Mouse (Mus musculus) C2C12 (cell line): ENCODE data around the gene Fryl. TPM values are rescaled to one million over a fixed set of nuclear protein-coding genes. Genes with fewer than 3 reads are reported as not detected.

Experiments used
- H3K27me3 ChIP-seq: one replicate; pipeline ENCODE4 v1.6.1; 2011; ENCODE audit not compliant: control insufficient read depth, insufficient read depth, insufficient read length
- H3K36me3 ChIP-seq: one replicate; pipeline ENCODE4 v1.6.1; 2011; ENCODE audit not compliant: control insufficient read depth, insufficient read depth
- H3K4me3 ChIP-seq: one replicate; pipeline ENCODE4 v1.5.1; 2011; ENCODE audit warnings: mild to moderate bottlenecking, control low read depth; ENCODE audit not compliant: poor library complexity, insufficient read depth, severe bottlenecking
- H3K79me2 ChIP-seq: one replicate; pipeline ENCODE4 v1.6.1; 2011; ENCODE audit not compliant: control insufficient read depth, insufficient read depth
- H3K79me3 ChIP-seq: one replicate; pipeline ENCODE4 v1.6.1; 2011; ENCODE audit warnings: low read depth, control low read depth
- H3ac ChIP-seq: one replicate; pipeline ENCODE3; 2011; ENCODE audit warnings: low read depth; ENCODE audit not compliant: control insufficient read depth, insufficient read length
- CEBPB ChIP-seq: IDR thresholded peaks from one replicate; pipeline ENCODE4 v1.6.1; 2011; ENCODE audit warnings: low read depth, mild to moderate bottlenecking, control low read depth, moderate library complexity
- CTCF ChIP-seq: IDR thresholded peaks from one replicate; pipeline ENCODE4 v1.5.1; 2011; ENCODE audit not compliant: control insufficient read depth, insufficient read depth, insufficient read length
- FOSL1 ChIP-seq: IDR thresholded peaks from one replicate; pipeline ENCODE4 v1.8.0; 2011; ENCODE audit warnings: mild to moderate bottlenecking, low read length; ENCODE audit not compliant: poor library complexity, insufficient read depth, severe bottlenecking
- MAX ChIP-seq: IDR thresholded peaks from one replicate; pipeline ENCODE4 v1.6.1; 2011; ENCODE audit warnings: mild to moderate bottlenecking, control low read depth
- MYOD1 ChIP-seq: IDR thresholded peaks from one replicate; pipeline ENCODE4 v1.6.1; 2011; ENCODE audit warnings: low read depth; ENCODE audit not compliant: control insufficient read depth, insufficient read length
- MYOG ChIP-seq: IDR thresholded peaks from one replicate; pipeline ENCODE4 v1.6.1; 2011; ENCODE audit not compliant: control insufficient read depth, insufficient read length; ENCODE audit errors: extremely low read depth
- USF1 ChIP-seq: IDR thresholded peaks from one replicate; pipeline ENCODE4 v1.6.1; 2011; ENCODE audit warnings: low read depth, mild to moderate bottlenecking, control low read depth, moderate library complexity
- polyA plus RNA-seq: library from polyadenylated mRNA; unstranded; fragments of >200 nt; fragmentation: generic; extraction: Trizol; gene quantifications from one replicate; pipeline ENCODE4 v1.2.1, GENCODE M21; 2012; ENCODE audit warnings: missing spikeins

Gene Fryl
- polyA plus RNA-seq, 1 experiment: 13.2 TPM

- H3K27me3 ChIP-seq: no peaks in the 10 kb centered on the region
- no peak overlapping the region for H3ac ChIP-seq
- H3K79me2 ChIP-seq: no peaks in the 10 kb centered on the region
- H3K4me3 ChIP-seq: no peak overlapping the region
- TF ChIP-seq MAX: no peak
- no peak for TF ChIP-seq MYOD1
- TF ChIP-seq CTCF: no peak
- TF ChIP-seq FOSL1: no peak
- no peak for TF ChIP-seq MYOG
- TF ChIP-seq USF1: no peak
- no peak for TF ChIP-seq CEBPB
- H3K79me3 ChIP-seq: no peaks in the 10 kb centered on the region
- no peaks in the 10 kb centered on the region for H3K36me3 ChIP-seq
Measured at GRCm38 (mm10) chr5:73129871-73130270, 126.5 kb downstream of the Fryl start.

- Histone ChIP-seq H3K36me3 (peaks cover 13% of the 10 kb centered on the region), H3K4me3 (no peak overlapping the region), H3ac (no peak overlapping the region), H3K79me2 (no peaks in the 10 kb centered on the region), H3K27me3 (no peaks in the 10 kb centered on the region), H3K79me3 (no peaks in the 10 kb centered on the region)
- TF ChIP-seq MYOG (no peak), MAX (no peak), FOSL1 (no peak), CEBPB (no peak)
Measured at GRCm38 (mm10) chr5:73119969-73120725, 136.3 kb downstream of the Fryl start.

GRCm38 (mm10) chr5:73119524-73119923 is 136.9 kb downstream of the Fryl start:
- Histone ChIP-seq H3K79me2 (no peaks in the 10 kb centered on the region), H3ac (no peak overlapping the region), H3K79me3 (no peaks in the 10 kb centered on the region), H3K27me3 (no peaks in the 10 kb centered on the region), H3K36me3 (peaks cover 13% of the 10 kb centered on the region), H3K4me3 (no peak overlapping the region)
- TF ChIP-seq MYOG: no peak
- TF ChIP-seq FOSL1: no peak
- TF ChIP-seq CEBPB: no peak
- TF ChIP-seq MAX: no peak
- TF ChIP-seq CTCF: no peak
- TF ChIP-seq MYOD1: no peak
- TF ChIP-seq USF1: no peak

- no peak overlapping the region for H3ac ChIP-seq
- H3K79me2 ChIP-seq: no peaks in the 10 kb centered on the region
- peaks cover 11% of the 10 kb centered on the region for H3K36me3 ChIP-seq
- no peak overlapping the region for H3K4me3 ChIP-seq
- H3K79me3 ChIP-seq: no peaks in the 10 kb centered on the region
- TF ChIP-seq FOSL1: no peak
- no peak for TF ChIP-seq MYOG
- no peak for TF ChIP-seq CEBPB
- TF ChIP-seq CTCF: no peak
- no peak for TF ChIP-seq USF1
- TF ChIP-seq MYOD1: no peak
- TF ChIP-seq MAX: no peak
- H3K27me3 ChIP-seq: no peaks in the 10 kb centered on the region
Measured at GRCm38 (mm10) chr5:73118786-73119185, 137.6 kb downstream of the Fryl start.

- Histone ChIP-seq H3ac (no peak overlapping the region), H3K79me2 (no peaks in the 10 kb centered on the region), H3K4me3 (no peak overlapping the region), H3K36me3 (peaks cover 14% of the 10 kb centered on the region), H3K79me3 (no peaks in the 10 kb centered on the region), H3K27me3 (no peaks in the 10 kb centered on the region)
- TF ChIP-seq CEBPB (no peak), CTCF (no peak), MYOG (no peak), USF1 (no peak), MYOD1 (no peak), FOSL1 (no peak), MAX (no peak)
Measured at GRCm38 (mm10) chr5:73114878-73115277, 141.5 kb downstream of the Fryl start.

DNA sequence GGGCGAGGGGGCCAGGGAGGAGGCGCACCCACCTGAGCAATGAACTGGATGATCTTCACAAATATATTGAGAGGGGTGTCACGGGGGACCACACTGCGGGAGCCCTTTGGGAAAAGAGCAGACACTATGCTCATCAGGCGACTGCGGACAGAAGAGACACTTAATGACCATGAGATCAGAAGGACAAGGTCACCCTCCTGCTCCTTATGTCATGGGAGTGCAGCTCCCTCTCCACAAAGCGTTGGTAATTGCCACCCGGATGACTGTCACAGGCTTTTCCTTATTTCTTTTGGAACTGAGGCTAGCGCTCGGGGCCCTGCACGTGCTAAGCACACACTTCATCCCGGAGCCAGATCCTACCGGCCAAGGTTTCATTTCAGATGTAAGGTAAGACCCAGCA is 144.1 kb downstream of the Fryl start:
- no peaks in the 10 kb centered on the region for H3K79me3 ChIP-seq
- no peak overlapping the region for H3ac ChIP-seq
- no peaks in the 10 kb centered on the region for H3K79me2 ChIP-seq
- TF ChIP-seq FOSL1 (no peak), MAX (no peak), USF1 (no peak), MYOD1 (no peak), CTCF (no peak)
- H3K27me3 ChIP-seq: no peaks in the 10 kb centered on the region
- H3K36me3 ChIP-seq: peaks cover 11% of the 10 kb centered on the region
- no peak overlapping the region for H3K4me3 ChIP-seq
